Mouse (Mus musculus) stomach, postnatal 0 days (tissue): ENCODE data around the gene Olfr629. TPM values are rescaled to one million over a fixed set of nuclear protein-coding genes. Genes with fewer than 3 reads are reported as not detected.
"Not testable (repeated sequence)": the region's sequence is repeated elsewhere in the genome, so short reads cannot be mapped to it uniquely, and the experiment has no call there.

Source experiments
- ATAC-seq: fragments of 200-750 bp; cut with Nextera tagmentation; 2 replicates; pipeline ENCODE4 v1.8.0; 2017; ENCODE audit not compliant: low FRiP score, low TSS enrichment
- DNase-seq: peaks from one replicate; pipeline ENCODE4 v3.0.0-alpha.2; 2016; ENCODE audit warnings: low spot score
- H3K27ac ChIP-seq: fragments of 300-500 bp; sonication (generic); replicated peaks from 2 replicates; pipeline ENCODE4 v1.5.1; 2014; ENCODE audit warnings: mild to moderate bottlenecking, control low read depth
- H3K27me3 ChIP-seq: fragments of 300-500 bp; sonication (generic); 2 replicates; pipeline ENCODE4 v1.6.1; 2014; ENCODE audit warnings: low read length; ENCODE audit not compliant: control insufficient read depth, insufficient read depth
- H3K36me3 ChIP-seq: fragments of 300-500 bp; sonication (generic); 2 replicates; pipeline ENCODE4 v1.6.1; 2014; ENCODE audit warnings: low read length, mixed read lengths; ENCODE audit not compliant: control insufficient read depth, insufficient read depth
- H3K4me1 ChIP-seq: fragments of 300-500 bp; sonication (generic); replicated peaks from 2 replicates; pipeline ENCODE4 v1.6.1; 2014; ENCODE audit warnings: antibody characterized with exemption; ENCODE audit not compliant: control insufficient read depth, insufficient read depth
- H3K4me2 ChIP-seq: fragments of 300-500 bp; sonication (generic); replicated peaks from 2 replicates; pipeline ENCODE4 v1.6.1; 2014; ENCODE audit warnings: low read depth, mild to moderate bottlenecking, control low read depth, moderate library complexity
- H3K4me3 ChIP-seq: fragments of 300-500 bp; sonication (generic); 2 replicates; pipeline ENCODE4 v1.5.1; 2014; ENCODE audit warnings: low read depth, low read length, control low read depth
- H3K9ac ChIP-seq: fragments of 300-500 bp; sonication (generic); 2 replicates; pipeline ENCODE4 v1.6.1; 2014; ENCODE audit warnings: mild to moderate bottlenecking, low read length, control low read depth, mixed read lengths
- H3K9me3 ChIP-seq: fragments of 300-500 bp; sonication (generic); 2 replicates; pipeline ENCODE4 v1.6.1; 2016; ENCODE audit warnings: low read length; ENCODE audit not compliant: control insufficient read depth
- CTCF ChIP-seq: IDR thresholded peaks from 2 replicates; pipeline ENCODE4 v1.5.1; 2016; ENCODE audit warnings: antibody characterized with exemption, low read depth, mild to moderate bottlenecking, moderate library complexity
- EP300 ChIP-seq: optimal IDR thresholded peaks from 2 replicates; pipeline ENCODE3; 2016; ENCODE audit warnings: antibody characterized with exemption
- WGBS: fragments of 180-500 bp; shearing (Covaris S2); extraction: QIAGEN DNeasy Blood & Tissue Kit; methylation state at CpG from one replicate; pipeline ENCODE4 v1.1.7; 2014; 5-methylcytosine and 5-hydroxymethylcytosine counted together
- polyA plus RNA-seq: library from polyadenylated mRNA; unstranded; fragments of >200 nt; fragmentation: Nextera tagmentation; extraction: Ambion mirVana; gene quantifications from 2 replicates; pipeline ENCODE4 v1.2.1, GENCODE M21; 2015

The Olfr629 gene
- not detected in 2 replicates for polyA plus RNA-seq

- no peaks in the 10 kb centered on the region for H3K9me3 ChIP-seq
- TF ChIP-seq CTCF, result no peak
- no peak for TF ChIP-seq EP300
- H3K36me3 ChIP-seq, result no peaks in the 10 kb centered on the region
- 70% methylated on average over 2 of the region's 2 CpGs for WGBS
- H3K27ac ChIP-seq, result no peak within 1 kb of the TSS
- ATAC-seq (no peak), DNase-seq (no peak)
- no peak within 1 kb of the TSS for H3K9ac ChIP-seq
- no peak within 1 kb of the TSS for H3K4me3 ChIP-seq
- no peaks in the 10 kb centered on the region for H3K27me3 ChIP-seq
- no peaks in the 10 kb centered on the region for H3K4me1 ChIP-seq
- H3K4me2 ChIP-seq, result no peak within 1 kb of the TSS
Observed at GRCm38 (mm10) chr7:103744843-103745242, at the start of gene Olfr629. Gene Olfr629, minus strand, starts transcription at chr7:103744943.

GRCm38 (mm10) chr7:103792669-103793388, 48.1 kb upstream of the Olfr629 start:
- H3K4me3 ChIP-seq, result no peak overlapping the region
- 19% methylated on average over 4 of the region's 4 CpGs for WGBS
- H3K9me3 ChIP-seq, result no peaks in the 10 kb centered on the region
- no peak overlapping the region for H3K9ac ChIP-seq
- H3K27me3 ChIP-seq, result no peaks in the 10 kb centered on the region
- H3K4me2 ChIP-seq, result no peak overlapping the region
- H3K36me3 ChIP-seq, result no peaks in the 10 kb centered on the region
- DNase-seq (no peak), ATAC-seq (no peak)
- no peak for TF ChIP-seq CTCF
- no peak for TF ChIP-seq EP300
- no peak overlapping the region for H3K27ac ChIP-seq
- no peaks in the 10 kb centered on the region for H3K4me1 ChIP-seq

GRCm38 (mm10) chr7:103791721-103792120, 47.0 kb upstream of the Olfr629 start, which contains the start of gene Olfr67:
Gene Olfr67, minus strand, starts transcription at chr7:103791821.
- TF ChIP-seq CTCF (no peak), EP300 (no peak)
- Histone ChIP-seq H3K36me3 (no peaks in the 10 kb centered on the region), H3K4me1 (no peaks in the 10 kb centered on the region), H3K9me3 (no peaks in the 10 kb centered on the region), H3K4me3 (no peak within 1 kb of the TSS), H3K4me2 (no peak within 1 kb of the TSS), H3K27ac (no peak within 1 kb of the TSS), H3K9ac (no peak within 1 kb of the TSS), H3K27me3 (no peaks in the 10 kb centered on the region)
- ATAC-seq (no peak), DNase-seq (no peak)
- WGBS, result 63% methylated on average over 3 of the region's 3 CpGs

GRCm38 (mm10) chr7:103779598-103779997, 34.9 kb upstream of the Olfr629 start, which contains the start of gene Olfr68:
Gene Olfr68, minus strand, starts transcription at chr7:103779698.
- H3K36me3 ChIP-seq, result no peaks in the 10 kb centered on the region
- TF ChIP-seq CTCF (no peak), EP300 (no peak)
- no peaks in the 10 kb centered on the region for H3K9me3 ChIP-seq
- no peak within 1 kb of the TSS for H3K9ac ChIP-seq
- no peak within 1 kb of the TSS for H3K4me3 ChIP-seq
- no peaks in the 10 kb centered on the region for H3K27me3 ChIP-seq
- DNase-seq (no peak), ATAC-seq (no peak)
- WGBS, result 68% methylated on average over 3 of the region's 3 CpGs
- no peak within 1 kb of the TSS for H3K27ac ChIP-seq
- H3K4me2 ChIP-seq, result no peak within 1 kb of the TSS
- no peaks in the 10 kb centered on the region for H3K4me1 ChIP-seq

GRCm38 (mm10) chr7:103777652-103778051, 32.9 kb upstream of the Olfr629 start:
- WGBS, result 70% methylated on average over 3 of the region's 4 CpGs
- not testable (repeated sequence) for H3K36me3 ChIP-seq, H3K9ac ChIP-seq, H3K27ac ChIP-seq, H3K4me2 ChIP-seq, H3K27me3 ChIP-seq, H3K4me3 ChIP-seq, ATAC-seq, H3K4me1 ChIP-seq, H3K9me3 ChIP-seq, DNase-seq

- H3K4me3 ChIP-seq, result no peak within 1 kb of the TSS
- no peaks in the 10 kb centered on the region for H3K9me3 ChIP-seq
- no peaks in the 10 kb centered on the region for H3K36me3 ChIP-seq
- 56% methylated on average over 2 of the region's 2 CpGs for WGBS
- no peak for ATAC-seq
- no peak within 1 kb of the TSS for H3K4me2 ChIP-seq
- no peaks in the 10 kb centered on the region for H3K4me1 ChIP-seq
- no peak within 1 kb of the TSS for H3K27ac ChIP-seq
- no peak within 1 kb of the TSS for H3K9ac ChIP-seq
- no peaks in the 10 kb centered on the region for H3K27me3 ChIP-seq
- TF ChIP-seq EP300 (no peak), CTCF (no peak)
- DNase-seq, result no peak
Observed at GRCm38 (mm10) chr7:103771494-103771893, 26.8 kb upstream of the Olfr629 start, which contains the start of gene Olfr69. Gene Olfr69, minus strand, starts transcription at chr7:103771594.

- not testable (repeated sequence) for H3K4me1 ChIP-seq, H3K27me3 ChIP-seq, ATAC-seq, DNase-seq, H3K9ac ChIP-seq, H3K4me3 ChIP-seq, H3K9me3 ChIP-seq, H3K4me2 ChIP-seq, H3K36me3 ChIP-seq, H3K27ac ChIP-seq
- WGBS, result 85% methylated on average over 5 of the region's 6 CpGs
Observed at GRCm38 (mm10) chr7:103767687-103768086, 22.9 kb upstream of the Olfr629 start.

GRCm38 (mm10) chr7:103762212-103762611, 17.5 kb upstream of the Olfr629 start:
- not testable (repeated sequence) for H3K27ac ChIP-seq, ATAC-seq, H3K4me2 ChIP-seq, H3K27me3 ChIP-seq, H3K4me3 ChIP-seq, H3K9ac ChIP-seq, H3K4me1 ChIP-seq, H3K9me3 ChIP-seq, H3K36me3 ChIP-seq, DNase-seq
- WGBS, result 81% methylated on average over 6 of the region's 6 CpGs
